Mouse (Mus musculus) lung, adult 2 months (tissue): ENCODE results near the gene Glt1d1.

Source experiments
- CTCF ChIP-seq: fragments of 200-500 bp; IDR thresholded peaks from 2 replicates; pipeline ENCODE4 v1.5.1; 2011; ENCODE audit warnings: mild to moderate bottlenecking, low read length, control low read depth; ENCODE audit not compliant: insufficient read depth
- POLR2A ChIP-seq: fragments of 200-500 bp; IDR thresholded peaks from 2 replicates; pipeline ENCODE4 v1.6.1; 2011; ENCODE audit warnings: low read depth, mild to moderate bottlenecking, control low read depth, low read length, borderline replicate concordance; ENCODE audit errors: extremely low read depth

GRCm38 (mm10) chr5:127612397-127612796, 19.7 kb upstream of the Glt1d1 start:
- TF ChIP-seq CTCF, result no peak
- no peak for TF ChIP-seq POLR2A
